Mouse (Mus musculus) spleen, postnatal 14 days (tissue): ENCODE measurements at regions not wholly inside any gene's neighbourhood (a gene's known extent, or its start where the extent isn't known, plus 50 kb on each side); places are given as distances from the start of the nearest gene placed in this dataset.

Experiments
- DNase-seq, 2 experiments: peaks; one replicate each; pipeline ENCODE4 v3.0.0; 2021 to 2022; ENCODE audit warnings: low spot score in 2 of 2

GRCm38 (mm10) chr10:117896911-117897643 lies 51.2 kb upstream of the Rap1b start:
- no peak for DNase-seq

- no peak for DNase-seq
Observed at GRCm38 (mm10) chr10:117897766-117898165, 51.9 kb upstream of the Rap1b start.

- DNase-seq = no peak
Observed at GRCm38 (mm10) chr10:117898391-117898790, 52.6 kb upstream of the Rap1b start.

GRCm38 (mm10) chr10:117899410-117899935 lies 53.6 kb upstream of the Rap1b start:
- DNase-seq = no peak

DNA sequence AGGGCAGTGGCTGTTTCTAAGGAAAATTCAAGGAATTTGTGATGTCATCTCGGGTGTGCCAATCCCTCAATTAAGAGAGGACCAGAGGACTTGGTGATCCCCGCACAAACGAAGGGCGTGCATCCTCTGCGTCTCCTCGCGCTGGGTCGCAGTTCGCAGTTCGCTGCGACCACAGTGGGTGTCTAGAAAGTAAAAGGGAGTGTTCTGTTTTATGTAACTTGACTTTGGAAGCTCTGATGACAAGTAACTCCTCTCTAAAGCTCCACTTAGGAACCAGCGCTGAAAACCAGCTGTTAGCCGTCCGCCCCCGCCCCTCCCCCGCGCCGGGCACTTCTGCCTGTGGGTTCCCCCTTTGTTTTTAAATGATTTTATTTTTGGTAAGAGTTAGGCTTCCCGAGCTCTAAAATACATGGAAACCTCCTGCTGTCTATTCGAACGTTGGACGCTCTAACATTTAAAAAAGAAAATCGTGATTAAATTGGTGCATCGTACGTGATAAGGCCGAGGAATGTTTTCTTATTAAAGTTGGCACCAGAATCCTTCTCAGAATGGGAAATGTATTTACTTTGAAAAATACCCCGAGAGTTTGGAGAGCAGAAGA lies 59.9 kb upstream of the Rap1b start:
- peak in 1 of 2 experiments; percentile 19 for DNase-seq

DNA sequence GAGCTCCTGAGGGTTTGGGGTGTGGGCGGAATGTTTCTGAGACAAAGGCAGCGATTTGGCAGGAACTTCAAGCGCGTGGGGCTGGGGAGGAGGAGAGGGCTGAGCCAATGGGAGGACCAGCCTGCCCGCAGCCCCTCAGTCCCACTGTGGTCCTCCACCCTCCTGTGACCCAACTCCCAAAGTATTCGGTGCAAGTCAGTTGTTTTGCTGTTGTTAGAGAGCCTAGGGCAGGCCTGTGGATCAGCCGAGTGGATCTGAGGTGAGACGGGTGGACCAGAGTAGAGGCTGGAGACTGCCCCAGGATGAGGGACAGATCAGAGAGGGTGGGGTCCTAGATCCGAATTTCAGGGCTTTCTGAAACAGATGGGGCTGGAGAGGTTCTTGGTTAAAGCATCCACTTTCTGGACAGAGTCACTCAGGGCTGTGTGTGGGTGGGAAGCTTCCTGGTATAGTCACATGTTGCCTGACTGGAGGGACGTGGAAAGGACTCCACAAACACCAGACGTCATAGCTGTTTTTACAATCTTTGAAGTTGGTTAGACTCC lies 60.5 kb upstream of the Rap1b start:
- DNase-seq = no peak

DNA sequence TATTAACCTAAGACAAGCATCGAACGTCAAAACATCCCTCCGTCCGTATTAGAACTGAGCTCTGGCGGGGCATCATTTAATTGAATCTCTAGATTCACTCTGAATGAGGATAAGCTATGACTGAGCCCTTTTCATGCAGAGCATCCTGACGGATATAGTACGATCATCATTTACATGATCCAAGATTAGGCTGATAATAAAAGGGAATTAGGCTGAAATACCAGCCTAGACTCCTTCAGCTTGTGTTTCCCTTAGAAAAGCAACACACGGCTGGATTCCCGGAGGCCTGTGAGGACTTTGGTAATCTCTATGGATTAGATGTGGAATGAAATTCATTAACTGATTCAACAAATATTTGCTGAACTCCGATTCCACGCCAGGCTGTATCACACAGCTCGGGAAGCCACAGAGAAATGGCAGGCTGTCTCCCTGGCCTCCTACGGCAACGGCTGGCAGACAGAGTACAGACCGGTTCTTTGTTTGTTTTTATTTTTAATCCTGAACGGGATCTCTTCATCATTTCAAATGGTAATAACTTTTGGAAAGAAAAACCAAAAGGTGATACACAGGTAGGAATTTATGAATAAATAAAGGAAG lies 62.3 kb upstream of the Rap1b start:
- DNase-seq = no peak

DNA sequence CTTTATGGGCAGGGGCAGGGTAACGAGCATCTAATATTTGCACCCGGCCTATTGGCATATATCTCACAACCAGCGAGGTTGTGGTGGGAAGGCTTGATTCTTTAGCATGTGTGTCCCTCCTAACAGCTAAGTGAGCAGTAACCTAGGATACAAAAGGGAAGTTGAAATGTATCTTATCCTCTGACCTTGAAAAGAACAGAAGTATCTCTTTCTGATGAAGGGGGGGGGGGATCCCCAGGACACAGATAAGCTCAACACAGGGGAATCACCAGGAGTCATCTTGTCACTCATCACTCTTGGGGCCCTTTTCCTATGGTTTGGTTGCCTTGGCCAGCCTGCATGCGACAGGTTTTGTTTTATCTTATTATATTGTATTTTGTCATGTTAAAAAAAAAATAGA lies 63.3 kb upstream of the Rap1b start:
- no peak for DNase-seq

DNA sequence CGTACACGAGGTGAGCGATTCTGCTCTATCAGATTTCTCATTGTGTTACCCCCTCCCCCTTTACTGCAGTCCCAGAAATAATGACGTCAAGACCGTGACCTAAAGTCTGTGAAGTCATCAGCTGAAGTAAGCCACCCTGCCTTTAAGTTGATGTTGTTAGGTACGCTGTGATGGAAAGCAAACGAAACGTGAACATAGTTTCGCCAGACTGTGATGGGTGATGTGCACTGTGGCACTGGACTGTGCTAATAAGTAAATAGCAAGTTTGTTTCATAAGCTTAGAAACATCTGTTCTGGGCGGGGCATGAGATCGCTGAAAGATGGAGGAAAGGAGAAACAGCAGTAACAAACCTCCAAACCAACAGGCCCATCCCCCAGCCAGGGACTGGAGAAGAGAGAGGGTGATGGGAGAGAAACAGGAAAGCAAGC lies 64.0 kb upstream of the Rap1b start:
- no peak for DNase-seq

DNA sequence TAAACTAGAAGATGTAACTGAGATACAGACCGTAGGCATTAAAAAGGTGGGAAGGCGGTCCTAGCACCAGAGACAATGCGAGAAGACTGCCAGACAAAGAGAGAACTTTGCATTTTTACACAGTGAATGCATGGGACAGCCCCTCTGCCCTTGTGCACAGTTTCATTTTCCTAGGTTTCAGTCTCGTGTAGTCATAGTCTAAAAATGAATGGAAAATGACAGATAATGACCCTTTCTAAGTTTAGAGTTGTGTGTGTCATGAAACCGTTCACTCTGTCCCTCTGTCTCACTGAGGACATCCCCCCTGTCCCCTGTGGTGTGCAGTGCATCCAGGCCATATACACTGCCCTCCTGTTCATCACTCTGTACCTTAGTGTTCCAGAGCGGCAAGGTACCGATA lies 64.6 kb upstream of the Rap1b start:
- DNase-seq = no peak

- no peak for DNase-seq
Observed at GRCm38 (mm10) chr10:117915011-117915735, 69.3 kb upstream of the Rap1b start.

DNA sequence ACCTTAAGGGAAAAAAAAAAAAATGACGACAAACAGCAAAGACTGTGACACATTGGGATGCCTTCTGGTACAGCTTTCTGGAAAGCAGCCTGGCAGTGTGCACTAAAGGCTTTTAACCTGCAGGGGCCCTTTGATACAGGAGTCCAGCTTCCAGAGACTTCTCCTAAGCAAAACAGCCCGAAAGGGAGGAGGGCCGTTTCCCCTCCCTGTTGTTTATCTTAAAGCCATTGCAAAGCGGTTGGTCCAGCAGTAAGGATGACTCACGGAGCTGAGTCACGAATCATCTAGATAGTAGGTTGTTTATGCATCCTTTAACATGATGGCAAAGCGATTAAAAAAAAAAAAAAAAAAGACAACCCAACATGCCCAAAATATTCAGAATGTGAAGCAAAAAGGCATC lies 70.4 kb upstream of the Rap1b start:
- no peak for DNase-seq

DNA sequence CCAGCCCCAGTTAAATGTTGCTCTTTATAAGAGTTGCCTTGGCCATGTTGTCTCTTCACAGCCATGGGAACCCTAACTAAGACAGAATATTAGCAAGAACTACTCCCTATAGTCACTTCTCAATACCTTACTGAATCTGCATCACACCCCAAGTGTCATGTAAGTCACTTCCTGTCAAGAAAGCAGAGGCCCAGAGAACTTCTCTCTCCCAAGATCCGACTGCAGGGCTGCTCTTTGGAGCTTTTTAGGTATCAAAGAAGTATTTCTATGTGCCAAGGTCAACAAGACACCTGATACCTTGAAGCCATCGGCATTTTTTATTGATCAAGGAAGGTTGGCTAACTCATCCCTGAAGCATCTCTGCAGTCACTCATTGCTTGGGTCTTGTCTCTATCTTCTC lies 72.0 kb upstream of the Rap1b start:
- no peak for DNase-seq

DNA sequence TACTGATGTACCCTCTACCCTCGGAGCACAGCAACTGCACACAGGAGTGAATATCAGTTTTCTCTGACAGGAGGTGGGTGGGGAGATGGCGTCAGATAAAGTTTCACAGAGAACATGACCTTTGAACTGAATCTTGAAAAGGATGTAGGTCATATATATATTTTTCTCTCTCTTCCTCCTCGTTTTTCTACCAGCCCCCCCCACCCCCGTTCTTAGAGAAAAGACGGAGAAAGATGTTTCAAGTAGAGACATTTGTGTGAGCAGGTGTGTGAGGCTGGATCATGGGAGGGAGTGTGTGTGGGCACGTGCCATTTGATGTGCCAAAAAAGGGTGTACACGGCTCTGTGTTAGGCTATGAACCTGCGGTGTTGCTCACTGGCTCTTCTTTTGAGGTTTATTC lies 72.8 kb upstream of the Rap1b start:
- no peak for DNase-seq

DNA sequence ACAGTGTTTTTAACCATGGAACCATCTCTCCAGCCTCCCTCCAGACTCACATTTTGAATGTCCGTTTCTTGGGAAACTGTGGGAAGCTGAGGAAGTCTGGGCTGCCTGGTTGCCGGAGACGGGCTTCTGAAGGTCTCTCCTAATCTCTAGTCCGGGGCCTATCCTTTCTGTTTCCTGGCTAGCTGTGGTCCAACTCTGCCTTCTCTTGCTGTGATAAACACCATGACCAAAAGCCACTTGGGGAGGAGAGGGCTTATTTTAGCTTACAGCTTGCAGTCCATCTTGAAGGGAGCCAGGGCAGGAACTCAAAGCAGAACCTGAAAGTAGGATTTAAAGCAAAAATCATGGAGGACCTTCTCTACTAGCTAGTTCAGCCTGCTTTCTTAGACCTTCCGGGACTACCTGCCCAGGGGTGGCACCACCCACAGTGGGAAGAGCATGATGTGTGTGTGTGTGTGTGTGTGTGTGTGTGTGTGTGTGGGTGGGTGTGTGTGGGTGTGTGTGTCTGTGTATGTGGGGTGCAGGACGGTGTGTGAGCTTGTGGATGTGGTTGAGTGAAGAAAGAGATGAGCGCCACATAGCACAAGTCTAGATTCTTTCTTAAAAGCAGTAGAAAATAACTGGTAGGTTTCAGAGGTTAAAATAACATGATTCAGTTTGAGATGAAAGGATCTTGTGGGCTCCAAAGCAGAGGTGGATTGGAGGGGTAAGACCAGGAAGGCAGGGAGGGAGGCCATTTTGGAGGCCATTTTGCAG lies 73.5 kb upstream of the Rap1b start:
- no peak for DNase-seq

- no peak for DNase-seq
Observed at GRCm38 (mm10) chr10:117925186-117925585, 79.4 kb upstream of the Rap1b start.

- DNase-seq = no peak
Observed at GRCm38 (mm10) chr10:117925611-117926555, 80.0 kb upstream of the Rap1b start.

- no peak for DNase-seq
Observed at GRCm38 (mm10) chr10:117928998-117929397, 83.2 kb upstream of the Rap1b start.

DNA sequence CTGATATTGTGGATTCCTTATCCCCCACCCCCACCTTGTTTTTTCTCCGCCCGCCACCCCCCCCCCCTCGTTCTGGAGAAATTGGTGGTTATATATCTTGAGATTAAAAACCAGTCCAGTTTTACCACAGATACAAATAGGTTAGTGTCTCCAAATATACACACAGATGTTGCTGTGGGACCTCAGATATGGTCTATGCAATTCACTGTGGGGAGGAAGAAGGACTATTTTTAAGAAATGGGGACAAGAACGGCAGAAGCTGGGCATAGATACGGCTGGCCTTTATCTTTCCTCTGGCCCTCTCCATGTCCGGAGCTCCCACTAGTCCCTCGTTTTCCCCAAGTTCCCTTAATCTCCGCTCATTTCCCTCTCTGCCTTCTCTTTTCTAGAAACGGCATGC lies 89.0 kb upstream of the Rap1b start:
- DNase-seq = no peak

GRCm38 (mm10) chr10:117938717-117939116 lies 92.9 kb upstream of the Rap1b start:
- DNase-seq = no peak
